Mouse (Mus musculus): ENCODE data around the gene Olfr1051. TPM values are rescaled to one million over a fixed set of nuclear protein-coding genes. Genes with fewer than 3 reads are reported as not detected.

The Olfr1051 gene
- not detected for polyA plus RNA-seq (2017; shearing (Covaris generic))

GRCm38 (mm10) chr2:86278988-86279387 is at the start of gene Olfr1051:
Gene Olfr1051 (minus strand): TSS chr2:86279088.

GRCm38 (mm10) chr2:86315184-86315583 is 36.3 kb upstream of the Olfr1051 start, which contains the start of gene Olfr1053:
Gene Olfr1053 (minus strand): TSS chr2:86315284.

DNA sequence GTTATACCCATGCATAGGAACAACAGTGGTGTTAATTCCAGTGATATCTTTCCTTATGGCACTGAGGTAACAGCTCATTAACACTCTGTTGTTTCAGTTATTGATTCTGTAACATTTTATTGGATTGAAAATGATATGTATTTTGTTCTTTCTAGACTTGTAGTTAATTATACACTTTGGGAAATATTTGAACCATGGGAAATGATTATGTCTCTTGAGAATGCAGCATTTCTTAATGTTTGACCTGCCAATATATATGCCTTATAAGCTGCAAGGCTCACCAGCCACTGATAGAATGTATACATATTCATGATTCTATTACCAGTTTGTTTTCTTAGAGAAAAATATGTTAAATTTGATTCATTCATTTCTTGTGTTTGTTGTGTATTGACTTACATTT is 13.3 kb upstream of the Olfr1051 start, which contains the start of gene Olfr1052:
Gene Olfr1052, plus strand, starts transcription at position 301 of the 400 bp plus-strand sequence.

GRCm38 (mm10) chr2:86258228-86258627 is 20.7 kb downstream of the Olfr1051 start, which contains the start of gene Olfr1049:
Gene Olfr1049 (minus strand): TSS chr2:86258328.

GRCm38 (mm10) chr2:86240189-86240588 is 38.7 kb downstream of the Olfr1051 start, which contains the start of gene Olfr1048:
Gene Olfr1048 (minus strand): TSS chr2:86240289.

GRCm38 (mm10) chr2:86231301-86231700 is 47.6 kb downstream of the Olfr1051 start, which contains the start of gene Olfr1047:
Gene Olfr1047 (minus strand): TSS chr2:86231401.

Other genes starting within 250 kb of the Olfr1051 start
- not detected for gene Olfr1034, start 233.2 kb downstream of the Olfr1051 start, polyA plus RNA-seq (2017; shearing (Covaris generic))
- not detected for gene Olfr1036, start 205.1 kb downstream of the Olfr1051 start, polyA plus RNA-seq (2017; shearing (Covaris generic))
- not detected for gene Olfr1037, start 191.7 kb downstream of the Olfr1051 start, polyA plus RNA-seq (2017; shearing (Covaris generic))
- gene Olfr1039, start 143.2 kb downstream of the Olfr1051 start, polyA plus RNA-seq (2017; shearing (Covaris generic)), result not detected
- not detected for gene Olfr1040, start 132.4 kb downstream of the Olfr1051 start, polyA plus RNA-seq (2017; shearing (Covaris generic))
- not detected for gene Olfr1042, start 117.2 kb downstream of the Olfr1051 start, polyA plus RNA-seq (2017; shearing (Covaris generic))
- gene Olfr1043, start 111.6 kb downstream of the Olfr1051 start, polyA plus RNA-seq (2017; shearing (Covaris generic)), result not detected
- not detected for gene Olfr1044, start 101.3 kb downstream of the Olfr1051 start, polyA plus RNA-seq (2017; shearing (Covaris generic))
- not detected for gene Olfr52, start 93.4 kb downstream of the Olfr1051 start, polyA plus RNA-seq (2017; shearing (Covaris generic))
- gene Olfr1045, start 76.1 kb downstream of the Olfr1051 start, polyA plus RNA-seq (2017; shearing (Covaris generic)), result not detected
- gene Olfr1046, start 59.8 kb downstream of the Olfr1051 start, polyA plus RNA-seq (2017; shearing (Covaris generic)), result not detected
- not detected for gene Olfr1047, start 47.7 kb downstream of the Olfr1051 start, polyA plus RNA-seq (2017; shearing (Covaris generic))
- not detected for gene Olfr1048, start 38.8 kb downstream of the Olfr1051 start, polyA plus RNA-seq (2017; shearing (Covaris generic))
- not detected for gene Olfr1049, start 20.8 kb downstream of the Olfr1051 start, polyA plus RNA-seq (2017; shearing (Covaris generic))
- not detected for gene Olfr1052, start 13.4 kb upstream of the Olfr1051 start, polyA plus RNA-seq (2017; shearing (Covaris generic))
- gene Olfr1053, start 36.2 kb upstream of the Olfr1051 start, polyA plus RNA-seq (2017; shearing (Covaris generic)), result not detected
- gene Olfr1054, start 56.3 kb upstream of the Olfr1051 start, polyA plus RNA-seq (2017; shearing (Covaris generic)), result not detected
- not detected for gene Olfr1055, start 71.2 kb upstream of the Olfr1051 start, polyA plus RNA-seq (2017; shearing (Covaris generic))
- gene Olfr1056, start 83.4 kb upstream of the Olfr1051 start, polyA plus RNA-seq (2017; shearing (Covaris generic)), result not detected
- not detected for gene Olfr1057, start 99.3 kb upstream of the Olfr1051 start, polyA plus RNA-seq (2017; shearing (Covaris generic))
- not detected for gene Olfr1058, start 109.5 kb upstream of the Olfr1051 start, polyA plus RNA-seq (2017; shearing (Covaris generic))
- gene Olfr1061, start 135.0 kb upstream of the Olfr1051 start, polyA plus RNA-seq (2017; shearing (Covaris generic)), result not detected
- gene Olfr1062, start 147.7 kb upstream of the Olfr1051 start, polyA plus RNA-seq (2017; shearing (Covaris generic)), result not detected
- gene Olfr1065, start 171.5 kb upstream of the Olfr1051 start, polyA plus RNA-seq (2017; shearing (Covaris generic)), result not detected
- gene Olfr1066, start 177.2 kb upstream of the Olfr1051 start, polyA plus RNA-seq (2017; shearing (Covaris generic)), result not detected
- not detected for gene Olfr228, start 208.3 kb upstream of the Olfr1051 start, polyA plus RNA-seq (2017; shearing (Covaris generic))
- gene Olfr1076, start 229.4 kb upstream of the Olfr1051 start, polyA plus RNA-seq (2017; shearing (Covaris generic)), result not detected

Data from activated CD4-positive, CD25-positive, alpha-beta regulatory T cell, adult 9 weeks (primary cell).